Mouse (Mus musculus) telencephalon, adult 2 months (tissue): ENCODE measurements around the gene Gm44511.
"Not testable (repeated sequence)": the region's sequence is repeated elsewhere in the genome, so short reads cannot be mapped to it uniquely, and the experiment has no call there.

Source experiments
- DNase-seq: peaks from one replicate; pipeline ENCODE4 v3.0.0-alpha.2; 2011; ENCODE audit warnings: low read depth, low spot score

Gm44511 gene

DNA sequence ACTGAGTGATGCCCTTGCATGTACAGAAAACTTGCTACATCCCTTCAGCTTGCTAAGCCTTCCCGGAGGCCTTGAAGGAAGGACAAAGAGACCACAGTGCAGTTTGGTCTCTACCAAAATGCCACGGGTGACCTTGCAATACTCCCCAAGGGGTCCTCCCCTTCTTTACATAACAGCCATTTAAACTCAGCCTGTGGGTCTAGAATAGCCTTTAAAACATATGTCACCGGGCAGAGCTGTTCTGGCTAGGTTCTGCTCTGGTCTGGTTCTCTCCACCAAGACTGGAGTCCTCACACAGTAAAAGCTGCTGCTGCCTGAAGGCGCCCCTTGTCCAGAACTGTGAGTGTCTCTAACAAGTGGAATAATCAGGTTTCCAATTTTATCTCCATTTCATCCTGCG is 25.4 kb downstream of the Gm44511 start:
- DNase-seq = not testable (repeated sequence)

DNA sequence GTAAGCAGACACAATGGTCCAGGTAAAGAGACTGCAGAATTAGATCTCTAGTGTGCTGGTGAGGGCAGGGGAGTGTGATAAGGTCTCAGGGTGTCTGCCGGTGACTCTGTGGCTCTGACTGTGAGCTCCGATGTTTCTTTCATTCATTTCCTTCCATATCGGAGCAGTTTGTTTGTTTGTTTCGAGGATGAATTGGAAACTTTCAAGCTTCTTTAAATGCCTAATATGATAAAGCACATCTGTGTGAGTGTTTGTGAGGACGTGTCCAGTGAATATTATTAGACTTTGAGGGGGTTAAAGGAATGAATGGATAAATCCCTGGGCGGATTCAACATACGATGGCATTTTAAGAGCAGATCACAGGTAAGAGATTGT is 26.2 kb downstream of the Gm44511 start:
- DNase-seq = no peak

DNA sequence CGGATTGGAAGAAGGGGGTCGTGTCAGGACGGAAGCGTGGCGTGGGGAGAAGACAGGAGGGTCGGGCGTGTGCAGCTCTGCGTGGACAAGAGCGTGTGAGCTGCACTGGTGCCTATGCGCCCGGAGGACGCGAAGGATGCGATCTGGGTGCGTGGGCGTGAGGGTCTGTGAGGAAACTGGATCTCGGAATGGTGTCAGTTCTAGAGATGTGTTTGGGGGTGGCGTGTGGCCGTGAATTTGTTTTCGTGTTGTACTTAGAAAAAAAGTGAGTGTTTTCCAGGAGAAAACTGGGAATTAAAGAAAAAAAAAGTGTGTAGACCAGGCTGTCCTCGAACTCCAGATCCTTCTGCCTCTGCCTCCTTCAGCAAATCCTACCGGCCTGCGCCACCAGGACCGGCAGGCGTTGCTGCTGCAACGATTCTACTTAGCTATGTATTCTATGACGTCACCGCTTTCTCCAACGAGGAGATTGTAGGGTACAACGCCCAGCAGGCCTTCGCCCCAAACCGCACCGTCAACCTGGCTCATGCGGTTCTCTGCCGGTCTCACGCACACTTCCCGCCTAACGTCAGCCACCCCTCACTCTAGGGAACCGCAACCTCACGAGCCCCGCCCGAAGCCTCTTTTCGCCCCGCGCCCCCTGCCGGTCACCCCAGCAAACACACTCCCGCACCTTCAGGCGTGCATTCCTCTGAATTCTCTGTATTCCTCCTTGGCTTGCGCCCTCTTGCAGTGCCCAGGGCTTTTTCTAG is 26.8 kb downstream of the Gm44511 start:
- DNase-seq = peak; percentile 79

DNA sequence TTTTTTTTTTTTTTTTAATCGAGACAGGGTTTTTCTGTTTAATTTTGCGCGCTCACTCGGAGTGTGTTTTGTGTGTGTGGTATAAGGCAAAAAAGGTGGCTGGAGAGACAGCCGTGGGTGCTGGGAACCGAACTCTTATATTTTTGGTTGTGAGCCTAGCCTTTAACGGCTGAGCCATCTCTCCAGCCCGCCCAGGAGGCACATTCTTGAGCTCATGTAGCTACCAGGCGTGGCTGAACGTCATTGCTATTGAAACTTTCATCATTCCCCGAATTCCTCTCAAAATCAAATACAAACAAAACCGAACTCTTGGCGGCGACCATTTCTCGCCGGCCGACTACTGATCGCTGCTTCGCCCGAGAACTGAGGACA is 27.4 kb downstream of the Gm44511 start:
- peak; percentile 51 for DNase-seq

DNA sequence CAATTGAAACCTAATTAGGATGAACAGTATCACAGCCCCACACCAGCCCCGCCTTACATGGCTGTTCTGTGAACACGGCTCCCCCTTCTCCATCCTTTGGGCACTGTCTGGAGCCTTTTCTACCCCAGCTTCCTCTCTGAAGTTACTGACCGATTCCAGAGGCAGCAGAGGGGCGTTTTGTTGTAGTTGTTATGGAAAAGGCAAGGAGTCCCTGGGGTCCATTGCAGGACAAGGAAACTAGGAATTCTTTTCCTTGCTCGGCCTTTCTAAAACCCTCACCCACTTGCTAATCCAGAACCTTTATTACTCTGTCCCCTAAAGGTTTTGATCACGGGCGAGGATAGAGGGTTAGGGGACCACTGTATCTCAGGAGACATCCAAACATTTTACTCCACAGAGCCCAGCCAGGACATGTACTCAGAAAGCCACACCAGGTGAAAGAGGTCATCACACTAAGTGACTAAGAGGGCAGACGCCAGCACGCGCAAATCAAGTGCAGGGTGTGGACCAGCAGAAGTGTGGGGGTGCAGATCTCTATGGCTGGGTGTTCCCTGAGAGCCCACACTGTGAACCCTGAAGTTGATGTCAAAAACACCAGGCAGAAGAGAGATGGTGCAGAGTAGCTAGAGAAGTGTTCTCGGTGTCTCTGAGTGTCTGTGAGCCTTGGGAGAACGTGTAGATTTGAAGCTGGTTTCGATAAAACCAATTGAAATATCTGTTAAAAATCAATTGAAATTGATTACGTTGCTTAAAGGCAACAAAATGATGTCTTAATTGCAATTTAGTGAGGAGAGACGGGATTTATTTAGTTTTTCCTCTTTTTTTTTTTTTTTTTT is 28.0 kb downstream of the Gm44511 start:
- peak; percentile 13 for DNase-seq

DNA sequence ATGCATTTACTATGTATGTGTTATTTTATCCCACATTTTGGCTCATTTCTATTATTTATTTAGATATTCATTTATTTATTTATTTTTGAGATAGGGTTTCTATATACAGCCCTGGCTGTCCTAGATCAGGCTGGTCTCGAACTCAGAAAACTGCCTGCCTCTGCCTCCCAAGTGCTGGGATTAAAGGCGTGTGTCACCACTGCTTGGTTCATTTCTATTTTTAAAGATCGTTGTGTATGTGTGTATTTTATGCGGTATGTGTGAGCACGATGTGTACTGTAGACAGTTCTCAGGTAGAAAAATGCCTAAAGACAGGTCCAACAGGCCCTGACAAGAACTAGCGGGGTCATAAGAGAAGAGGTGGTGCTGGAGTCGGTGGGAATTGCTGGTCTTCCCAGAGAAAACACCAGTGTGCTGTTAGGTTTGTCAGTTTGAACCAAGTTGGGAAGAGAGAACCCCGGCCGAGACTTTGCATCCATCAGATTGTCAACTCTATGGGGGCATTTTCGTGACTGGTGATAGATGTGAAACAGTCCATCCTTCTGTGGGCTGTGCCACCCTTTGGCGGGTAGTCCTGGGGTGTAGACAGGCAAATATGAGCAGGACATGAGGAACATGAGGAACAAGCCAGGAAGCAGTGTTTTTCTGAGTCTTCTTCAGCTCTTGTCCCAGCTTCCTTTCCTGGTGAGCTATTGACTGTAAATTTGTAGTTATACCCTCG is 28.8 kb downstream of the Gm44511 start:
- DNase-seq = no peak

DNA sequence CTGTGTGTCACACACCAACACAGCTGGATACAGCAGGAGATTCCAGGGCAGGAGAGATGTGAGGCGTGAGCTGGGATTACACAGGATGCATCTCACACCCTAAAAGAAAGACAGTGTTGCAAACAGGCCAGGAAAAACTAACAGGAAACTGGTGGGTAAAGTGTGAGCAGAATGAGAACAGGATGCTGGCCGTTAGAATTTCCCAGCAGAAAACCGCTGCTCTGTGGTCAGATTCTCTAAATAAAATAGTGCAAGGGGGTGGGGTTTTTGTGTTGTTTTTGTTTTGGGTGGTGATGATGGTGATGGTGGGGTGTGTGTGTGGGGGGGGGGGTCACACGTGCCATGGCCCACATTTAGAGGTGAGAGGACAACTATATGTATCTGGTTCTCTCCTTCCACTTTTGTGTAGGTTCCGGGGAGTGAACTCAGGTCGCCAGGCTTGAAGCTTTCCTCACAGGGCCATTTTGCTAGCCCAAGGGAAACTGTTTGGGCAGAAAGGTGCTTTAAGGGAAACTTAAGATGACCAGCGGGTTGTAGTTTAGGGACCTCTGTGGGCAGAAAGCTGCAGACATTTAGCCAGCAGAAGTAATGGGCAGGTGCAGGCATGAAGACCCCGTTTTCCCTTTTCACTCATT is 29.7 kb downstream of the Gm44511 start:
- DNase-seq = no peak

DNA sequence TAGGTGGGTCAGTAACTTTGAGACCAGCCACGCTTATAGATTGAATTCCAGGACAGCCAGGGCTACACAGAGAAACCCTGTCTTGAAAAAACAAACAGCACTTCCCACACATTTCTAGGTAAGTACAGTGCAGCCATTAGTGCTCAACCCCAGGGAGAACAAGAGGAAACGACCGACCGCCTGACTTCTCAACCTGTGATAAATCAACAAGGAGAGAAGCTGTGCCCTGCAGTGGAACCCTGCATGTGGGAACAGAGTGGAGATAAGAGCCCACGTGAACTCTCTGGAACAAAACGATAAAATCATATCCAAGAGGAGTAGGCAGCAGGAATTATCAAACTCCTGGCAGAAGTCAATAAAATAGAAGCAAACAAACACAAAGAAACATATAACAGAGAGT is 32.4 kb downstream of the Gm44511 start:
- no peak for DNase-seq

DNA sequence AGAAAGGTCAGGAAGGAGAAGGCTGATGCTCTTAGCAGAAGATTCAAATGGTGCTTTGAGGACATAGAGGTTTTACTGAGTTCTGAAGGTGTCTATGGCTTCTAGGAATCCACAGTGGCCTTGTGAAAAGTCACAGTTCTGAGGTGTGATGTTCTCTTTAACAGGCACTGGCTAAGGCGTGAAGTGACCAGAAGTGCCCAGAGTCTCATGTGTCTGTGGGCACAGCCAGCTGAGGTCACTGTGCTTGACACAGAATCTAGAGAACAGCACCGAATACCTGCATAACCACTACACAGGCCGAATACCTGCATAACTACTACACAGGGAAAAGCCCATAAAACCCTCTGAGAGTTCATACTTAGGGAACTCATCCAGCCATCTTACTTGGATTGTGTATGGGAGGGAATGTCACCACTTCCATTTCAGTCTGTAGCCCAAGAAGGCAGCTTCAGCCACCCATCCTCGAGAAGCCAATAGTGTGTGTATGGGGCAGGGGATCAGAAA is 35.6 kb downstream of the Gm44511 start:
- DNase-seq = not testable (repeated sequence)

DNA sequence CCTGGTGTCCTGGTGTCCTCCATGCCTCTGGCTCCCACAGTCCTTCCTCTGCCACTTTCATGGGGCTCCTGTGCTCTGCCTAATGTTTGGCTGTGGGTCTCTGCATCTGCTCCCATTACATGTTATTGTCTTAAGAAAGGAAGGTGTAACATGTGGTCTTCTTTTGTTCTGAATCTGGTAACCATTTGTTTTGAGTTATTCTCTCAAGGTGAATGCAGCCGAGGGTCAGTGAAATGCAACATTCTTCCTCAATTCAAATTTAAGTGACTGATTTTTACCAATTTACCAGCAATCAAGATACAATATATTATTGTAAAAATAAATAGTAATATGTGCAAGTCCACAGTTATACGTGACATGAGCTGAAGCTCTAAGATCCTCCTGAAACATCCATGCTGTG is 37.0 kb downstream of the Gm44511 start, which contains the start of gene Klrb1c:
Klrb1c (minus strand) TSS at position 101 of the 400 bp plus-strand sequence.
- DNase-seq = no peak

DNA sequence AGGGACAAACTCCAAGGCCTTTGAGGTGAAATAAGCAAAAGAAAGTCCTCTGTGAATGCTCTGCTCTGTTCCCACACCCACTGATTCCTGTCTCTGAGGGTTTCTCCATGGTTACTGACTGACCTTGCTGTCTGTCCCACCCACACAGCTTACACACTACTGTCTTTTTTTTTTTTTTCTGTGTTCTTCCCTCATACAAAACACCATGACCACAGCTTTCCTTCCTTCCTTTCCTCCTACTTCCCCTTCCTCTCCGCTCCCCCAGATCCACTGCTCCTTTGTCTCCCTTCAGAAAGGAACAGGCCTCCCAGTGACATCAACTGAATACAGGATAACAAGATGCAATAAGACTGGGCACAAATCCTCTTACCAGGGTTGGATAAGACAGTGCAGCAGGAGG is 37.6 kb downstream of the Gm44511 start:
- no peak for DNase-seq

DNA sequence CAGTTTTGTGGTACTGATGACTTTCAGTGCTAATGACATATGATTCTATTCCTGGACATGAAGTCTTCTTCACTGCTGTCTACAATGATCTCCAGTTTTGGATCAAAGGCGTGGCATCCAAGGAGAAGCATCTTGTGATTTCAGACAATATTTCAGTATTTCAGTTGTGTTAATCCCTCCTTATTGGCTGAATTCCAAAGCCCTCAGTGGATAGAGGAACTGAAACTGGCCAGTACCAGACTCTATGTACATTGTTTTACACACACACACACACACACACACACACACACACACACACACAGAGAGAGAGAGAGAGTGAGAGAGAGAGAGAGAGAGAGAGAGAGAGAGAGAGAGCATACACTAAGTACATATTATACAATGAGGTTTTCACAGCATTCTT is 39.7 kb downstream of the Gm44511 start:
- not testable (repeated sequence) for DNase-seq

DNA sequence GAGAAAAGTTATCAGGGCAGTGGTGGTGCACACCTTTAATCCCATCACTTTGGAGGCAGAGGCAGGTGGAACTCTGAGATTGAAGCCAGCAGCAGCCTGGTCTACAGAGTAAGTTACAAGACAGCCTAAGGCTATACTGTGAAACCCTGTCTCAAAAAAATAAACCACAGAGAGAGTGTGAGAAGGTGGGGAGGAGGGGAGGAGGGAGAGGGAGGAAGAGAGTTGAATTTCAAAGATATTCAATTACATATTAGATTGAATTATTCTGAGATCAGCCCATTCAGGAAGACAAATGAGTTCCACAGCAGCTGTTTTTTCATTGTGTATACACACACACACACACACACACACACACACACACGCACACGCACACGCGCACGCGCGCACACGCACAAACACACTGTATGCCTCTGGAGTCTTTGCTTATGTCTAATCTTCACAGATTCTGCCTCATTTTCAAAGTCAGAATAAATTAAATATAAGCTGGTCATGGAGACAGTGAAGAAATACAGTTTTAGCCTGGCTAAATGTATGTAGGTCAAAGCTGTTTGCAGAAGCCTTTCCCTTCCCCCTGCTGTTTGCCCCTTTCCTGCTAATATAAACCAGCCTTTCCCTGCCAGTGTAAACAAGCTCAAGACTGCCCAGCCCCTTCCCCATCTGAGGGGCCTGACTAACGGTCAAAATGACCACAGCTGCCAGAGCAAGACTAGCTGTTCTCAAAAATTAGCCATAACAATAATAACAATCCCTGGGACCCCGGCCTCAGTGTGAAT is 56.4 kb downstream of the Gm44511 start:
- no peak for DNase-seq

DNA sequence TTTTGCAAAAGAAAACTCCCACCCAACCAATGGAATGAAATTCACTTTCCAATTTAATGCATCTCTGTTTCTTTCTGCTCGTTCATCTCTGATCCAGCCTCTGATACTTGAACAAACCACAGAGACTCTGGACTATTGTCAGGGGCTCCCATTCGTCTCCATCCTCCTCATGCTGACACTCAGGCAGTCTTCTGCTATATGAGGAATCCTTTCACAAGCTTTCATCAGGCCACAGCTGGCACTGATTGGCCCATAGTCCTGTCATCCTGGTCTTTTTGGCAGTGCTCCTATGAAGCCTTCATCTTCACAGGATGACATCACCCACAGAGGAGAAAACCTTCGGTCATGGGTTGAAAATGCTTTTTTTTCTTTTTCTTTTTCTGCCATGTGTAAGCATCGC is 58.1 kb downstream of the Gm44511 start:
- no peak for DNase-seq

DNA sequence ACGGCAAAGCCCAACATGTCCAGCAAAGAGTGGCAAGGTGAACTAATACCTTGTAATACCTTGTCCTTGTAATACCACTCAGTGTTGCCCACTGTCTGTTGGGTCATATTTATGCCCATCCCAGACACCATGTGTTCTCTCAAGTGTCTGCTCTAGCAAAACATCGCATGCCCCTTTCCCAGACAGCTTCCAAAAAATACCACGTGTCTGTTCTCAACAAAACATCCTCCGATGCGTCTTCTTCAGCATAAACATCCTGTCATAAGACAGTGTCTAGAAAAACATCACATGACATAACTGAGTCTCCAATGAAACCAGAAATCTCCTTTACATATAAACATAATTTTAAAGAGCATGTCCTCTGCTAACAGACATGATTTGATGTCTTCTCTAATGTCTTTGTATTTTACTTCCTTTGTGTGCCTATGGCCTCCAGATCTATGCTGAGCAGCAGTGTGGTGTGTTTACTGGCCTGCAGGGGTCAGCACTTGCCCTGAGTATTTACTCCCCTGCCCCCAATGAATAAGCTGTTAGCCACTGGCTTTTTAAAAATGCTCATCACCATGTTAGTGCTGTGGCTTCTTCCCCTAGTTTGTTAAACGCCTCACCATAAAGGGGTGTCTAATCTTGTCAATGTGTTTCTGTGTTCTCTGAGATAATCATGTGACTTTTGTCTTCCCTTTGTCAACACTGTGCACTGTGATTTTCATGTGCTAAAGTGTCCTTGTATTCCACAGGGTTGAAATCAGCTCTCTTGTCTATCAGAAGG is 59.4 kb downstream of the Gm44511 start:
- DNase-seq = not testable (repeated sequence)

DNA sequence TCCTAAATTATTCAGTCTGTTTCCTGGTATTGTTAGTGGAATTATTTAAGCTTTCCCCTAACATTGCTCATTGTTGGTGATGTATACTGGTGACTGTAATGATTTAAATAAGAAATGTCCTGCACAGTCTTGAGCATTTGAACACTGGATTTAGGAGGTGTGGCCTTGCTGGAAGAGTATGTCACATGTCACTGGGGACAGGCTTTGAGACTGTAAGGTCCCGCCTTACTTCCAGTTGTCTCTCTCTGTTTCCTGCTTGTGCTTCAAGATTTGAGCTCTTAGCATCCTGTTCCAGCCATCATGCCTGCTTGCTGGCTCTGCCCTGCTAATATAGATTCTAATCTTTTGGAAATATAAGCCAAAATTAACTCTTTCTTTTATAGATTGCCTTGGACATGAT is 60.9 kb downstream of the Gm44511 start:
- no peak for DNase-seq

DNA sequence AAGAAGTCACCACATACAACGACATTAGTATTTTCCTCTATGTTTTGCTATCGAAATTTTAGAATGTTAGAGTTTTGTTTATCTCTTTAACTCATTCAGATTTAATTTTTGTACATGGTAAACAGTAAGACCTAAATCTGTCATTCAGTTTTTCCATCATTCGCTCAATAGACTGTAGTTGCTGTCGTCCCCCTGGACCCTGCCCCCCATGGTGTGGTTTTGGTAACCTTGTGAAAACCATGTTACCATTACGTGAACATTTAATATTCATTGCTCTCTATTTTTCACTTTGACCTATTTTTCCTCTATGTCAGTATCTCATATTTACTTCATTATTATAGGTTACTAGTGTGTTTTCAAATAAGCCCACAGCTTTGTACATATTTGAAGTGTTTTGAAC is 61.5 kb downstream of the Gm44511 start:
- no peak for DNase-seq

DNA sequence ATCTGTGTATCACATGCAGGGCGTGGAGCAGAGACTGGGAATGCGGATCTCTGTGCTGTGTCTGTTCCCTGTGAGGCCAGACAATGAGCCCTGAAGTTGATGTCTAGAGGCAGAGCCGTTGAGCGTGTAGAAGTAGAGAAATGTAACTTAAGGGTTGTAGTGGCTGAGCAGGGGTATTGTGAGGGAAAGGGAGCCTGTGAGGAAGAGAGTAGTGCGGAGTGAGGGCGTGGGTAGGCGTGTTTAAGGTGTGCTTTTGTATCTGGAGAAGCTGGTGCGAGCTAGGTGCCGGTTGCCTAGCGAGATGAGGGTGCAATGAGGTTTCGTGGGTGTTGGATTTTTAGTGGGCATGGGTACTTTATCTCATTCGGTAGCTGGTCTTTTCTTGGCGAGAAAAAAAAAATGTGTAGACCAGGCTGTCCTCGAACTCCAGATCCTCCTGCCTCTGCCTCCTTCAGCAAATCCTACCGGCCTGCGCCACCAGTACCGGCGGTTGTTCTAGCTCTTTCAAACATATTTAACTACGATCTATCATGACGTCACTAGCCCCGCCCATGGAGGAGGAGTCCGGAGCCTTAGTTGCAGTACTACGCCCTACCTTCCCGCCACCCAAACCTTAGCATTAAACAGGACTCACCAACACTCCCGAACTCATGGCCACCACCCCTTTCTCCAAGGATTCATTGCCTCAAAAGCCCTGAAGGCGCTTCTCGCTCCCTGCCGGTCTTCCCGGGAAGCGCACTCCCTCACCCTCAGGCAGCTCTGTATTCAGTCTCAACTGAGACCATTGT is 62.2 kb downstream of the Gm44511 start:
- peak; percentile 99 for DNase-seq
